Mouse (Mus musculus): ENCODE data around the gene Rnf126.
A peak's percentile ranks its signal among the peaks of the same experiment; 100 is the strongest.
"Not testable (repeated sequence)": the region's sequence is repeated elsewhere in the genome, so short reads cannot be mapped to it uniquely, and the experiment has no call there.

Gene Rnf126

GRCm38 (mm10) chr10:79767372-79768244, 856 bp upstream of the Rnf126 start:
- DNase-seq (ENCODE audit: low read depth, low spot score): peak; percentile 97

- DNase-seq (ENCODE audit: low read depth, low spot score): no peak
These were observed 698 bp downstream of the Rnf126 start for GRCm38 (mm10) chr10:79766001-79766507.

- no peak for DNase-seq (ENCODE audit: low read depth, low spot score)
These were observed 1.5 kb downstream of the Rnf126 start for GRCm38 (mm10) chr10:79765228-79765745.

- no peak for DNase-seq (ENCODE audit: low read depth, low spot score)
These were observed 2.5 kb downstream of the Rnf126 start for GRCm38 (mm10) chr10:79764234-79764633.

GRCm38 (mm10) chr10:79762875-79763274, 3.9 kb downstream of the Rnf126 start:
- no peak for DNase-seq (ENCODE audit: low read depth, low spot score)

- DNase-seq (ENCODE audit: low read depth, low spot score): no peak
These were observed 6.1 kb downstream of the Rnf126 start for GRCm38 (mm10) chr10:79760603-79761143.

- DNase-seq (ENCODE audit: low read depth, low spot score): not testable (repeated sequence)
These were observed 7.1 kb downstream of the Rnf126 start for GRCm38 (mm10) chr10:79759675-79760074.

GRCm38 (mm10) chr10:79756660-79757059, 10.1 kb downstream of the Rnf126 start:
- no peak for DNase-seq (ENCODE audit: low read depth, low spot score)

- DNase-seq (ENCODE audit: low read depth, low spot score): no peak
These were observed 10.9 kb downstream of the Rnf126 start for GRCm38 (mm10) chr10:79755854-79756253.

- peak; percentile 71 for DNase-seq (ENCODE audit: low read depth, low spot score)
These were observed 11.8 kb downstream of the Rnf126 start, which contains the start of gene Fgf22 for GRCm38 (mm10) chr10:79754856-79755516. Gene Fgf22 (plus strand): TSS chr10:79755076.

GRCm38 (mm10) chr10:79748496-79748895, 18.3 kb downstream of the Rnf126 start:
- DNase-seq (ENCODE audit: low read depth, low spot score): no peak

- DNase-seq (ENCODE audit: low read depth, low spot score): no peak
These were observed 20.0 kb downstream of the Rnf126 start for GRCm38 (mm10) chr10:79746774-79747151.

GRCm38 (mm10) chr10:79745898-79746773, 20.6 kb downstream of the Rnf126 start, which contains the start of gene Polrmt:
Gene Polrmt (minus strand): TSS chr10:79746581.
- peak; percentile 98 for DNase-seq (ENCODE audit: low read depth, low spot score)

- no peak for DNase-seq (ENCODE audit: low read depth, low spot score)
These were observed 21.3 kb downstream of the Rnf126 start for GRCm38 (mm10) chr10:79745411-79745810.

GRCm38 (mm10) chr10:79743650-79744365, 22.9 kb downstream of the Rnf126 start:
- no peak for DNase-seq (ENCODE audit: low read depth, low spot score)

- DNase-seq (ENCODE audit: low read depth, low spot score): no peak
These were observed 23.6 kb downstream of the Rnf126 start for GRCm38 (mm10) chr10:79743161-79743560.

GRCm38 (mm10) chr10:79740863-79741262, 25.9 kb downstream of the Rnf126 start:
- DNase-seq (ENCODE audit: low read depth, low spot score): no peak

- no peak for DNase-seq (ENCODE audit: low read depth, low spot score)
These were observed 27.5 kb downstream of the Rnf126 start for GRCm38 (mm10) chr10:79739234-79739633.

- no peak for DNase-seq (ENCODE audit: low read depth, low spot score)
These were observed 28.5 kb downstream of the Rnf126 start for GRCm38 (mm10) chr10:79738259-79738658.

- no peak for DNase-seq (ENCODE audit: low read depth, low spot score)
These were observed 30.0 kb downstream of the Rnf126 start for GRCm38 (mm10) chr10:79736706-79737105.
